Comparison of ENCODE assay signal across 29 mouse cellular contexts in genomic region chr13:119646511-119646910, GRCm38 (mm10). TPM values are rescaled to one million over a fixed set of nuclear protein-coding genes. Genes with fewer than 3 reads are reported as not detected.
"Had no signal": no experiment of that assay in that cellular context is flagged by ENCODE, and none has a peak within 500 bp of the region (broad histone marks: within the 10 kb centered on the region; RNA-seq: fewer than 3 reads in every experiment).

No protein-coding gene starts in this region.

- H3K27ac ChIP-seq: embryonic facial prominence, embryonic 10.5 days; embryonic facial prominence, embryonic 12.5 days; embryonic facial prominence, embryonic 13.5 days; embryonic facial prominence, embryonic 15.5 days; forebrain, embryonic 10.5 days; forebrain, embryonic 12.5 days; forebrain, embryonic 13.5 days; forebrain, embryonic 15.5 days; gastrocnemius, adult 2 months had no signal

- ATAC-seq: forebrain, embryonic 13.5 days; forebrain, embryonic 14.5 days; forebrain, embryonic 15.5 days; forebrain, embryonic 16.5 days; forebrain, postnatal 0 days had no signal

- H3K4me1 ChIP-seq: embryonic facial prominence, embryonic 10.5 days; embryonic facial prominence, embryonic 12.5 days; embryonic facial prominence, embryonic 13.5 days; embryonic facial prominence, embryonic 15.5 days; forebrain, embryonic 13.5 days; forebrain, embryonic 15.5 days had no signal

- H3K4me3 ChIP-seq: embryonic facial prominence, embryonic 10.5 days; embryonic facial prominence, embryonic 12.5 days; embryonic facial prominence, embryonic 13.5 days; embryonic facial prominence, embryonic 15.5 days; erythroblast, embryonic 14.5 days; forebrain, embryonic 10.5 days; forebrain, embryonic 12.5 days; forebrain, embryonic 13.5 days; forebrain, embryonic 15.5 days; gastrocnemius, adult 2 months had no signal

- H3K9ac ChIP-seq: embryonic facial prominence, embryonic 12.5 days; embryonic facial prominence, embryonic 13.5 days; embryonic facial prominence, embryonic 15.5 days; forebrain, embryonic 12.5 days; forebrain, embryonic 13.5 days; forebrain, embryonic 15.5 days; forebrain, postnatal 0 days had no signal

- H3K36me3 ChIP-seq: embryonic facial prominence, embryonic 10.5 days; embryonic facial prominence, embryonic 12.5 days; embryonic facial prominence, embryonic 13.5 days; embryonic facial prominence, embryonic 15.5 days; forebrain, embryonic 10.5 days; forebrain, embryonic 12.5 days; forebrain, embryonic 15.5 days had no signal

- H3K27me3 ChIP-seq: embryonic facial prominence, embryonic 12.5 days; embryonic facial prominence, embryonic 13.5 days; embryonic facial prominence, embryonic 15.5 days; forebrain, embryonic 12.5 days; forebrain, embryonic 13.5 days; forebrain, embryonic 15.5 days had no signal

- H3K4me2 ChIP-seq: embryonic facial prominence, embryonic 12.5 days; embryonic facial prominence, embryonic 13.5 days; embryonic facial prominence, embryonic 15.5 days; forebrain, embryonic 12.5 days; forebrain, embryonic 13.5 days; forebrain, embryonic 15.5 days had no signal

- H3K9me3 ChIP-seq: embryonic facial prominence, embryonic 10.5 days; embryonic facial prominence, embryonic 12.5 days; embryonic facial prominence, embryonic 13.5 days; embryonic facial prominence, embryonic 15.5 days; forebrain, embryonic 10.5 days; forebrain, embryonic 12.5 days; forebrain, embryonic 13.5 days; forebrain, embryonic 15.5 days had no signal

- DNase-seq: cerebellum, adult 2 months; cerebellum, adult 8-10 months; cerebellum, adult 9-10 months; cerebellum, adult 9-11 months; cerebellum, postnatal 10 days; cerebellum, postnatal 14 days; cerebellum, postnatal 25 days; cerebellum, postnatal 36 days; embryo, embryonic 11 days; forebrain, postnatal 0 days; gastrocnemius, adult 2 months; gastrocnemius, postnatal 10 days; gastrocnemius, postnatal 14 days; gastrocnemius, postnatal 25 days; gastrocnemius, postnatal 36 days; heart, adult 18-20 months had no signal

RNA-seq across cellular contexts. Expression of gene Ccl28, which starts 22.9 kb away (rescaled TPM):
- polyA plus RNA-seq: embryonic facial prominence, embryonic 11.5 days; embryonic facial prominence, embryonic 14.5 days; erythroblast, embryonic 14.5 days had no signal
